Mouse (Mus musculus) testis, adult 2 months (tissue): Measurements from ENCODE around the gene Ccser1. TPM values are rescaled to one million over a fixed set of nuclear protein-coding genes. Genes with fewer than 3 reads are reported as not detected.

Experiments
- H3K27ac ChIP-seq: fragments of 200-500 bp; 2 replicates; pipeline ENCODE4 v1.5.1; 2012; ENCODE audit warnings: low read depth, low read length; ENCODE audit not compliant: control insufficient read depth, insufficient read depth
- H3K27me3 ChIP-seq: fragments of 200-500 bp; 2 replicates; pipeline ENCODE4 v1.6.1; 2012; ENCODE audit warnings: mild to moderate bottlenecking, low read length, moderate library complexity; ENCODE audit not compliant: control insufficient read depth, insufficient read depth
- H3K36me3 ChIP-seq: fragments of 200-500 bp; 2 replicates; pipeline ENCODE4 v1.6.1; 2012; ENCODE audit warnings: mild to moderate bottlenecking, low read length; ENCODE audit not compliant: control insufficient read depth, insufficient read depth
- H3K4me1 ChIP-seq: fragments of 200-500 bp; 2 replicates; pipeline ENCODE4 v1.6.1; 2012; ENCODE audit warnings: low read length; ENCODE audit not compliant: control insufficient read depth, insufficient read depth
- H3K4me3 ChIP-seq: fragments of 200-500 bp; 2 replicates; pipeline ENCODE4 v1.5.1; 2012; ENCODE audit warnings: low read depth, mild to moderate bottlenecking, low read length, moderate library complexity, mixed read lengths; ENCODE audit not compliant: control insufficient read depth
- CTCF ChIP-seq: fragments of 200-500 bp; IDR thresholded peaks from 2 replicates; pipeline ENCODE4 v1.5.1; 2012; ENCODE audit warnings: low read depth, mild to moderate bottlenecking, inconsistent platforms, low read length, moderate library complexity; ENCODE audit not compliant: control insufficient read depth, insufficient read depth, insufficient replicate concordance
- POLR2A ChIP-seq: fragments of 200-500 bp; IDR thresholded peaks from 2 replicates; pipeline ENCODE4 v1.6.1; 2012; ENCODE audit warnings: low read depth, mild to moderate bottlenecking, inconsistent platforms, low read length, moderate library complexity; ENCODE audit not compliant: control insufficient read depth
- polyA plus RNA-seq: library from polyadenylated mRNA; depleted of rRNA; stranded (reverse); fragments of >200 nt; gene quantifications from 2 replicates; pipeline ENCODE4 v1.2.3, GENCODE M21; 2012

Ccser1 gene
- polyA plus RNA-seq, 1 experiment: 0.32 TPM

DNA sequence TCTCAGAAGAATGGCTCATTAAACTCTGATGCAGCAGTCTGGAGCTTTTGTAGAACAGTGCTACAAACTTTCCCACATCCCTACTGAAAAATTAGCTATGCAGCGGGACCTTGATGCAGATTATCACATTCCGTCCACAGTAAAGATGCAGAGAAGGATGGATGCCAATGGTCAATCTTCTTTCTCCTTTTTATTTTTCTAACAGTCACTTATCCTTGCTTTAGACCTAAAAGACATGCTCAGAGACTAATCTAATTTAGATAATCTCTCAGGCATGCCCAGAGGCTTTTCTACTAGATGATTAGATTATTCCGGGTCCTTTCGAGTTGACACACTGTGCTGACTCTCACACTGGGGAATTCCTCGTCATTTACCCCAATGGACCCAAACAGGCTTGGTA is 421.8 kb downstream of the Ccser1 start:
- no peaks in the 10 kb centered on the region for H3K27me3 ChIP-seq
- TF ChIP-seq CTCF: no peak
- TF ChIP-seq POLR2A: no peak
- H3K27ac ChIP-seq: no peak overlapping the region

DNA sequence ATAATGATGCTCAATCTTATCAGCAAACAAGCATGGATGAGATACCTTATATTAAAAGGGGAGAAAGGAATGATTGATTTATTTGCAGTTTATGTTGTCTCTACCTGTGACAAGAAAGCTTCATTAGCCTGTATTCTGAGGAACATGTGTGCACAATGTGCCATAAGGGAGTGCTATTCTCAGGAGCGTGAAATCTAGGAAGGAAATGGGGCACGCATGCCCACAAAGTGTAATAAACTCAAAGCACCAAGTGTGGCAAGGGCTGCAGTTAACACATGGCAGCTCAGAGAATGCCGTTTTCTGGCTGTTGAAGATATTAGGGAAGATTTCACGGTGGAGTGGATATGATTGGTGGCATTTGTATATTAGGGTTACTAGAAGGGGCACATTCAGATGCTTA is 434.8 kb downstream of the Ccser1 start:
- Histone ChIP-seq H3K27me3 (no peaks in the 10 kb centered on the region), H3K27ac (no peak overlapping the region), H3K4me1 (no peaks in the 10 kb centered on the region), H3K4me3 (no peak overlapping the region), H3K36me3 (no peaks in the 10 kb centered on the region)
- TF ChIP-seq POLR2A (no peak), CTCF (no peak)

More for the DNA sequence above, 421.8 kb downstream of the Ccser1 start:
- Histone ChIP-seq H3K36me3 (no peaks in the 10 kb centered on the region), H3K4me3 (no peak overlapping the region), H3K4me1 (no peaks in the 10 kb centered on the region)

DNA sequence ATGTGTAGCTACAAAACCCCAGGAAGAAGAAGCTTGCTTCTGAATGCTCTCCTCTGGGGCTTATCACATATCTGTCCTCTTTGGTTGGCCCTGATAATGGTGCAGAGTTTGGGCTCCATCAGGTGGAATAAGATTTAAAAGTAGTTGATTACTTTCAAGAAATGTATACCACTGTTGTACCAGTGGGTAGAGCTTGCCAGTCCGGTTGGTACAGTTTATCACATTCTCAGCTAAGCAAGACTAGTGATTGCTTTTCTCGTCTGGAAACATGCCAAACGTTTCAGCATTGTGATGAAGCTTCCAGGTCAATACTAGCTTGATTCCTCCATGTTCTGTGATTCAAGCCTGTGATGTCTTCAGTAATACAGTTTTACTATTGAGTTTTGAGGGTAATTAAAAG is 441.6 kb downstream of the Ccser1 start:
- no peak for TF ChIP-seq POLR2A
- TF ChIP-seq CTCF: no peak

DNA sequence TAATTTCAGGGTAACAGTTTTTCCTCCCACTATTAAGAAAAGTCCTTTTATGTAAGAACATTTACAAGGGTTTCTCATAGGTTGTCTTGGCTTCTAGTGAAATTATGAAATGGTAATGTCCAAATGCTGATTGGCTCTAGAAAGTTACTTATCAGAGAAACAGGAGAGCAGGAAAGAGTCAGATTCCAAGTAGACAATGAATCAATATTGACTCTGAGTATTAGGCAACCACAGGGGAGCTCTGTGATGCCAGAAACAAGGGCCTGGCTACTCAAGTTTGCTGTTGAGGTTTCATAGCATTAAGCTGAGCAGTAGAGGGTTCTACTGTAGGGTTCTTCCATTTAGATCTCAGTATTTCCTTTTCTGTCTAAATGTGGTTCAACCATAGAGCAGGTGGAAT is 481.3 kb downstream of the Ccser1 start:
- Histone ChIP-seq H3K27me3 (no peaks in the 10 kb centered on the region), H3K27ac (no peak overlapping the region), H3K4me1 (no peaks in the 10 kb centered on the region), H3K36me3 (no peaks in the 10 kb centered on the region), H3K4me3 (no peak overlapping the region)
- TF ChIP-seq POLR2A: no peak
- no peak for TF ChIP-seq CTCF

More for the DNA sequence above, 441.6 kb downstream of the Ccser1 start:
- Histone ChIP-seq H3K4me3 (no peak overlapping the region), H3K4me1 (no peaks in the 10 kb centered on the region), H3K27ac (no peak overlapping the region), H3K27me3 (no peaks in the 10 kb centered on the region), H3K36me3 (no peaks in the 10 kb centered on the region)

DNA sequence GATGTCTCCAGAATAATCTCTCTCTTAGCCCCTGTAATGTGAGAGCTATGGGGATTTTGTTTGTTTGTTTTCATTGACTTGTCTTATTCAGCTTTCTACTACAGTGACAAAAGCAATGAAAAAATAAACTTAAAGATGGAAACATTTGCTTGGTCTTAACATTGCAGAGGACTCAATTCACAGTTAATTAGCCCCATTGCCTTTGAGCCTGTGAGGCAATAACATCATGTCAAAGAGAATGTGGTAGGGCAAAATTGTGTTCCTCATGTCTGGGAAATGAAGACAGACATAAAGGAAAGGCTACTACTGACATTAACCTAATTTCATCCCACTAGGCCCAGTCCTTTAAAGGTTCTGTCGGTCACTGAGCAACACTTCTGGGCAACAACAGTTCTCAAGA is 484.4 kb downstream of the Ccser1 start:
- H3K4me1 ChIP-seq: no peaks in the 10 kb centered on the region
- no peaks in the 10 kb centered on the region for H3K36me3 ChIP-seq
- H3K4me3 ChIP-seq: no peak overlapping the region
- H3K27me3 ChIP-seq: no peaks in the 10 kb centered on the region
- TF ChIP-seq CTCF (no peak), POLR2A (no peak)
- H3K27ac ChIP-seq: no peak overlapping the region

DNA sequence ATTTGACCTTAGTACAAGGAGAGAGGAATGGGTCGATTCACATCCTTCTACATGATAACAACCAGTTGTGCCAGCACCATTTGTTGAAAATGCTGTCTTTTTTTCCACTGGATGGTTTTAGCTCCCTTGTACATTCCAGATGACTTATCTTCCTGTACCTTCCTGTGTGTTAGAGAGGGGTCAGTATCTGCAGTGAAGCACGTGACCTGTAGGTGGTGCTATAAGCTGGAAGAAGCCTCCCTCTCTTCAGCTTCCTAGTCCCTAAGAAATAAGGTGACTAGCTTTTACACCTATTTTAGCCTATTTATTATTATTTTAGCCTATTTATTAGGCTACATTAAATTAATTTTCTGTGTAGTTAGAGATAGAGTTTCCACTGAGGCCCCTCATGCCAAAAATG is 506.9 kb downstream of the Ccser1 start:
- Histone ChIP-seq H3K4me1 (no peaks in the 10 kb centered on the region), H3K4me3 (no peak overlapping the region), H3K36me3 (no peaks in the 10 kb centered on the region), H3K27me3 (no peaks in the 10 kb centered on the region), H3K27ac (no peak overlapping the region)
- TF ChIP-seq POLR2A (no peak), CTCF (no peak)

DNA sequence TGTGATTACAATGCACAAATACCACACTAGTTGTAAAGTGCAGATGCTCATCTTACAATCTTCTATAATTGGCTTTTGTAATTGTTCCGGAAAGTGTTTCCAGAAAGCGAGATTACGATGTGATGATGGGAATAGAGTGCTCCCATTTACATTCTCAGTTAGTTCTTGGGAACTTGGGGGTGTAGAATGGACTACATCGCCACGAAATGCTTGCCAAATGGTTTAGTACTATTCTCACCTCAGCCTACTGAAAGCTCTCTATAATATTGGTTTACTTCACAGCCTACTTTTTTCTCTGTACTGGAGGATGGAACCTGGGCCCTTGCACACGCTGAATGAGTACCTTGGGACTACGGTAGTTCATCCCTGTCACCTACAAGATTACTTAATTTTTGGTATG is 522.9 kb downstream of the Ccser1 start:
- Histone ChIP-seq H3K27ac (no peak overlapping the region), H3K4me1 (no peaks in the 10 kb centered on the region), H3K4me3 (no peak overlapping the region), H3K27me3 (no peaks in the 10 kb centered on the region), H3K36me3 (no peaks in the 10 kb centered on the region)
- no peak for TF ChIP-seq POLR2A
- TF ChIP-seq CTCF: no peak

DNA sequence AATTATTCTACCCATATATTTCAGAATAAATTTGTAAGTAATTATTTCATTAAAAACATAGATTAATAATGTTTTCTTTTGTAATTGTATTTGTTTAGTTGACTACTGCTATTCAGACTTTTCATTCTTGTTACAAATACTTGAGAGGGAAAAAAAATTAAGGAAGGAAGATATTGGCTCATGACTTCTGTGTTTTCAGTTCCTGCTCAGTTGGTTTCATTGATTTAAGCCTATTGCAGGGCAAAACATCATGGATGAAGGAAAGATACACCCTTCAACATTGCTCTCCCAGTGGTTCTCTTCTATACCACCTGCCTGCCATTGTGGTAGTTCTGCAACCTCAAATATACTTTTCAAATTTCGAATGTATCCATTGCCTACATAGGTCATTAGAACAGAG is 541.1 kb downstream of the Ccser1 start:
- Histone ChIP-seq H3K27me3 (no peaks in the 10 kb centered on the region), H3K4me1 (no peaks in the 10 kb centered on the region), H3K4me3 (no peak overlapping the region), H3K36me3 (no peaks in the 10 kb centered on the region), H3K27ac (no peak overlapping the region)
- TF ChIP-seq POLR2A (no peak), CTCF (no peak)
